Mouse (Mus musculus) sigmoid colon, adult 10 weeks (tissue): Measurements from ENCODE around the gene Gm21882. TPM values are rescaled to one million over a fixed set of nuclear protein-coding genes. Genes with fewer than 3 reads are reported as not detected.

Source experiments
- polyA plus RNA-seq: library from polyadenylated mRNA; stranded (reverse); fragments of 350-450 nt; fragmentation: Illumina TruSeq; extraction: RNeasy Lipid Tissue Mini Kit (QIAGEN cat#74804); gene quantifications from one replicate; pipeline ENCODE4 v1.2.3, GENCODE M21; 2014; ENCODE audit warnings: low read depth, low replicate concordance

Gm21882 gene
- not detected for polyA plus RNA-seq

DNA sequence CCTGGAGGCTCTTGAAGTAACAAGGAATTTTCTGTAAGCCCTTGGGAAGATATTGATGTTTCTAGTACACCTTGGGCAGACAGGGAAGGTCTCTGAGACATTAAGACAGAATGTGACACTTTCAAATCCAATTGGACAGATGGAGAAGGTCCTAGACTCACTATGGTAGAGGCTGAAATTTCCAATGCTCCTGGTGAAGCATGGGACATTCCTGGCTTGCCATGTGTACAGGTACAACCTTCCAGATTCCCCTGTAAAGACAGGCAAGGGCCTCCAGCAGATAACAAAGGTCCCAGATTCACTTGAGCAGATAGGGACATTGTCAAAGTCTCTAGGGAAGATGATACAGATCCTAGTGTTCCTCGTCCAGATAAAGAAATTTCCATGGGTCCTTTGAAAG, at the start of gene Gm21882:
Gene Gm21882 (minus strand): TSS at position 101 of the 400 bp plus-strand sequence.

Other genes starting within 250 kb of the Gm21882 start
- not detected for gene Gm21865, start 64.6 kb downstream of the Gm21882 start, polyA plus RNA-seq